In the genomic region with DNA sequence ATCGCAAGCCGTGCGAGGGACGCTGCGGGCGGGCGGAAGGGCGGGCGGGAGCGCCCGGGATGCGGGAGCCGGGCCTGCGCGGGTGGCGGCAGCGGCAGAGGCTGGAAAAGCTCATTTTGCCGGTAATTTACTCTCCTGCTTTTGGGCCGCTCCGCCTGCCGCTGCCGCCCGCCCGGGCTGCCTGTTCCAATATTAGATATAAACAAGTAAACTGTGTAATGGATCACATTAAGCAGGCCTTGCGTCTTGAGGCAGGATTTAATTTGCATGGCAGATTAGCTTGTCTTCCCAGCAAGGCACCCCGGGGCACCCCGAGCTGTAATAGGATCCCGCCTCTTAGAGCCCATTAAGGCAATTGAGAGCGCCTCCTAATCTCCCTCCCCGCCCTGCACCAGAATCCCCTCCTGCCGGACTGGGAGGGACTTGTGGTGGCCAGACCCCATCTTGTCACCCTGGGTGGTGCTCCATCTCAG, we compare ENCODE assay signal across 8 mouse cellular contexts. TPM values are rescaled to one million over a fixed set of nuclear protein-coding genes. Genes with fewer than 3 reads are reported as not detected.
DNase-seq lines count a peak whose midpoint lies in the region; ATAC-seq lines count a peak whose summit lies in the region.

No protein-coding gene starts in this region.

- WGBS in forebrain, embryonic 11.5 days: 1% methylated on average over 31 of the region's 31 CpGs
- WGBS in limb, embryonic 11.5 days: under 1% methylated on average over 31 of the region's 31 CpGs
- under 1% methylated on average over 31 of the region's 31 CpGs for WGBS in neural tube, embryonic 14.5 days

- DNase-seq in urinary bladder, postnatal 25 days (ENCODE audit: low spot score): peak; percentile 19
- no peak for DNase-seq in urinary bladder, adult 18-20 months (ENCODE audit: low spot score in 2 of 2)
- peak; percentile 80 for DNase-seq in forebrain, embryonic 11.5 days (ENCODE audit: low spot score)
- DNase-seq in heart, postnatal 36 days: peak; percentile 52 to 56
- peak; percentile 68 for DNase-seq in limb, embryonic 11.5 days (ENCODE audit: low spot score)
- DNase-seq in layer of hippocampus, adult 9-10 months (ENCODE audit: low spot score): no peak
- DNase-seq in left cerebral cortex, adult 9 months (ENCODE audit: low spot score in 2 of 2): no peak

- peak overlapping the region; percentile 55 for H3K4me2 ChIP-seq in forebrain, embryonic 11.5 days (ENCODE audit: low read depth, low read length, severe bottlenecking)
- peak overlapping the region; percentile 59 for H3K4me2 ChIP-seq in limb, embryonic 11.5 days (ENCODE audit: low read depth, severe bottlenecking)
- H3K4me2 ChIP-seq in neural tube, embryonic 14.5 days (ENCODE audit: low read depth, low read length): peak overlapping the region; percentile 50

- H3K36me3 ChIP-seq in forebrain, embryonic 11.5 days (ENCODE audit: control insufficient read depth, insufficient read depth, low read length): no peaks in the 10 kb centered on the region
- no peaks in the 10 kb centered on the region for H3K36me3 ChIP-seq in limb, embryonic 11.5 days (ENCODE audit: control insufficient read depth, insufficient read depth, low read length)
- no peaks in the 10 kb centered on the region for H3K36me3 ChIP-seq in neural tube, embryonic 14.5 days (ENCODE audit: control insufficient read depth, insufficient read depth, low read length)

- peak overlapping the region; percentile 28 for H3K4me3 ChIP-seq in forebrain, embryonic 11.5 days (ENCODE audit: low read depth, low read length)
- peak overlapping the region; percentile 15 for H3K4me3 ChIP-seq in limb, embryonic 11.5 days (ENCODE audit: low read depth, low read length)
- H3K4me3 ChIP-seq in neural tube, embryonic 14.5 days (ENCODE audit: low read depth, low read length): peak overlapping the region; percentile 22

- H3K9me3 ChIP-seq in forebrain, embryonic 11.5 days (ENCODE audit: control insufficient read depth, low read length): no peaks in the 10 kb centered on the region
- no peaks in the 10 kb centered on the region for H3K9me3 ChIP-seq in limb, embryonic 11.5 days (ENCODE audit: control insufficient read depth, low read length)
- H3K9me3 ChIP-seq in neural tube, embryonic 14.5 days (ENCODE audit: control insufficient read depth, low read length): no peaks in the 10 kb centered on the region

- intact Hi-C loops in heart, postnatal 36 days (cut with DNase I): no loop called here

- H3K27me3 ChIP-seq in forebrain, embryonic 11.5 days (ENCODE audit: control insufficient read depth, insufficient read depth, low read length): peaks cover 78% of the 10 kb centered on the region
- peaks cover 3% of the 10 kb centered on the region; the same call in 1 of the 2 replicates for H3K27me3 ChIP-seq in limb, embryonic 11.5 days (ENCODE audit: control insufficient read depth, insufficient read depth, low read length)
- H3K27me3 ChIP-seq in neural tube, embryonic 14.5 days (ENCODE audit: control insufficient read depth, insufficient read depth, low read length): no peaks in the 10 kb centered on the region; the same call in 1 of the 2 replicates

- H3K9ac ChIP-seq in forebrain, embryonic 11.5 days (ENCODE audit: low read length): peak overlapping the region; percentile 60
- peak overlapping the region; percentile 57 for H3K9ac ChIP-seq in limb, embryonic 11.5 days (ENCODE audit: low read length)
- H3K9ac ChIP-seq in neural tube, embryonic 14.5 days (replicated peaks; ENCODE audit: low read depth, low read length): peak overlapping the region; percentile 32

- H3K27ac ChIP-seq in forebrain, embryonic 11.5 days (ENCODE audit: low read depth, low read length): no peak overlapping the region
- peak overlapping the region; percentile 33; the same call in 1 of the 2 replicates for H3K27ac ChIP-seq in limb, embryonic 11.5 days (replicated peaks; ENCODE audit: low read depth, low read length)
- peak overlapping the region; percentile 74 for H3K27ac ChIP-seq in neural tube, embryonic 14.5 days (ENCODE audit: low read depth, low read length)

- ATAC-seq in forebrain, embryonic 11.5 days (replicated peaks; ENCODE audit: low FRiP score): peak; percentile 61; the same call in 1 of the 2 replicates
- no peak for ATAC-seq in limb, embryonic 11.5 days (ENCODE audit: insufficient number of reproducible peaks, low FRiP score, low TSS enrichment, low read depth)
- ATAC-seq in neural tube, embryonic 14.5 days (ENCODE audit: low read depth): peak; percentile 74

- peaks cover 7% of the 10 kb centered on the region; the same call in 1 of the 2 replicates for H3K4me1 ChIP-seq in forebrain, embryonic 11.5 days (replicated peaks; ENCODE audit: control insufficient read depth, insufficient read depth, low read length)
- H3K4me1 ChIP-seq in limb, embryonic 11.5 days (ENCODE audit: control insufficient read depth, insufficient read depth, low read length): peaks cover 27% of the 10 kb centered on the region
- peaks cover 18% of the 10 kb centered on the region for H3K4me1 ChIP-seq in neural tube, embryonic 14.5 days (ENCODE audit: control insufficient read depth, insufficient read depth, low read length)

RNA-seq across cellular contexts. Expression of a gene that starts 48.4 kb away (rescaled TPM):
- 55.6 and 59.3 TPM in 2 replicates for polyA plus RNA-seq in forebrain, embryonic 11.5 days (2014; fragmentation: Nextera tagmentation; extraction: Ambion mirVana)
- 10 to 100 TPM; 21.4 to 23.3 TPM for total RNA-seq in heart, postnatal 36 days (2021)
- 57.0 and 61.6 TPM in 2 replicates for polyA plus RNA-seq in limb, embryonic 11.5 days (2014; fragmentation: Nextera tagmentation; extraction: Ambion mirVana)
- 41.5 and 46.3 TPM in 2 replicates for polyA plus RNA-seq in neural tube, embryonic 14.5 days (2014; fragmentation: Nextera tagmentation; extraction: Ambion mirVana)

Comparison
In these comparisons a context has a peak if more than half of its experiments do, and no peak if none do; other contexts are left out.
1. DNase-seq: peak in urinary bladder, postnatal 25 days (single experiment), forebrain, embryonic 11.5 days (single experiment), heart, postnatal 36 days (2 of 2) and limb, embryonic 11.5 days (single experiment); none in urinary bladder, adult 18-20 months (0 of 2), layer of hippocampus, adult 9-10 months (single experiment) and left cerebral cortex, adult 9 months (0 of 2).
2. Peak in every context shown above with its lines, with median percentiles within 50 percentile points of each other: H3K4me2 ChIP-seq, H3K4me3 ChIP-seq and H3K9ac ChIP-seq.